Mouse (Mus musculus): ENCODE data around the gene Gck. TPM values are rescaled to one million over a fixed set of nuclear protein-coding genes. Genes with fewer than 3 reads are reported as not detected.

The Gck gene
- polyA plus RNA-seq, 1 experiment from 2014 or later: 1.2 TPM

DNA sequence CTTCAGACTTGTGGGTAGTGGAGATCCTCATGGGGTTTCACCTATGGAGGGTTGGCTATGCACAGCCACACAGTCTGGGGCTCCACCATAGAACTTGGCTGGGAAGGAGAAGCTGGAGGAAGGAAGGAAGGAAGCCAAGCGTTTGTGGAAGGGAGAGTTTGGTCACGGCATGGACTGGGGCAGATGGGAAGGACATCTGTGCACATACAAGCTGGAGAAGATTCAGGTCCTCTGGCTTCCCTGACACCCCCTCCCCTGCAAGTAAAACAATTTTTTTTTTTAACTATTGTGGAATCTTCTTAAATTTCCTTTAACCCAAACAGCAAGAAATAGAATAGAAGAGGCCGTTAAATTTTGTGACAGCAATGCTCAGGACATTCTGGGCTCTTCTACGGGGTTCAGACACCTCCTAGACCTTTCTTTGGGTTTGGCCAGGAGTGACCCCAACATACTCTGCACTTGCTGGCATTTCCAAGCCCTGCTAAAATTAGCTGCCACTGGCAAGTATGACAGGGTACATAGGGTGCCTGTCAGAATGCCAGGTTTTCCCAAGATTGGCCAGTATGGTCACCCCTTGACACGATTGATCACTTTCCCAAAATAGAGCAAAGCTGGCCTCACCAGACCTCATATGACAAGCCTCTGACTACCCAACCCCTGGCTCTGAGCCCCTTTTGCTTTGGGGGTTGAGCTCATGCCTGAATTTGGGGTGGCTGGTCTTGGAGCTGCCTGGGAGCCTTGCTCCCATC is 34.3 kb downstream of the Gck start:
- H3K9ac ChIP-seq (replicated peaks; ENCODE audit: low read depth): no peak overlapping the region
- 58% methylated on average over 5 of the region's 5 CpGs for WGBS
- no peak overlapping the region for H3K4me3 ChIP-seq (ENCODE audit: low read depth, low read length)
- H3K27me3 ChIP-seq (replicated peaks; ENCODE audit: insufficient read depth, low read length): no peaks in the 10 kb centered on the region
- DNase-seq (ENCODE audit: low spot score): no peak
- H3K4me1 ChIP-seq (ENCODE audit: insufficient read depth, low read depth, low read length): no peaks in the 10 kb centered on the region
- TF ChIP-seq CTCF (IDR thresholded peaks at IDR 0.05): no peak
- TF ChIP-seq EP300 (IDR thresholded peaks at IDR 0.05): no peak
- ATAC-seq: no peak; the same call in 1 of the 2 replicates
- no peak overlapping the region for H3K4me2 ChIP-seq (replicated peaks; ENCODE audit: low read depth, low read length)
- no peak overlapping the region for H3K27ac ChIP-seq (ENCODE audit: low read length)
- no peaks in the 10 kb centered on the region for H3K9me3 ChIP-seq (ENCODE audit: low read length)
- H3K36me3 ChIP-seq (ENCODE audit: insufficient read depth, low read length): no peaks in the 10 kb centered on the region

DNA sequence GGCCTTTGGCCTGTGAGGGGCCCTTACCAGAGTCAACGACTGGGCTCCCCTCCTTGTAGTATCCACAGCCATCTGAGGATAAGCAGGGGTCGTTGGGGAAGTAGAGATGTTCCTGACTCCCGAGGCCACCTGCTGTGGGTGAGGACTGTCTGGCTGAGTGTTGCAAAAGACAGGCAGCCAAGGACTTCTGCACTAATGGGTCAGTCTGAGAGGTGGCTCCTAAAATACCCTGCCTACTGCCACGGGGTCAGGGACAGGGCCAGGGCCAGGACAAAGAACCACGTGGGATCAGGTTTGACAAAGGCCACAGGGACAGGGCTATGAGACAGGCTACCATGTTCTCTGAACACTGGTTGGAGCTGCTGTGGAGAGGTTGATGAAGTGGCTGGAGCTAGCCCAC is 34.9 kb downstream of the Gck start:
- Histone ChIP-seq H3K9ac (replicated peaks; ENCODE audit: low read depth) (no peak overlapping the region), H3K4me3 (ENCODE audit: low read depth, low read length) (no peak overlapping the region), H3K27ac (ENCODE audit: low read length) (no peak overlapping the region), H3K4me2 (replicated peaks; ENCODE audit: low read depth, low read length) (no peak overlapping the region), H3K27me3 (replicated peaks; ENCODE audit: insufficient read depth, low read length) (no peaks in the 10 kb centered on the region), H3K36me3 (ENCODE audit: insufficient read depth, low read length) (no peaks in the 10 kb centered on the region), H3K4me1 (ENCODE audit: insufficient read depth, low read depth, low read length) (no peaks in the 10 kb centered on the region), H3K9me3 (ENCODE audit: low read length) (no peaks in the 10 kb centered on the region)
- no peak for TF ChIP-seq CTCF (IDR thresholded peaks at IDR 0.05)
- TF ChIP-seq EP300 (IDR thresholded peaks at IDR 0.05): no peak
- 49% methylated on average over 5 of the region's 5 CpGs for WGBS
- DNase-seq (ENCODE audit: low spot score) (no peak), ATAC-seq (no peak)

DNA sequence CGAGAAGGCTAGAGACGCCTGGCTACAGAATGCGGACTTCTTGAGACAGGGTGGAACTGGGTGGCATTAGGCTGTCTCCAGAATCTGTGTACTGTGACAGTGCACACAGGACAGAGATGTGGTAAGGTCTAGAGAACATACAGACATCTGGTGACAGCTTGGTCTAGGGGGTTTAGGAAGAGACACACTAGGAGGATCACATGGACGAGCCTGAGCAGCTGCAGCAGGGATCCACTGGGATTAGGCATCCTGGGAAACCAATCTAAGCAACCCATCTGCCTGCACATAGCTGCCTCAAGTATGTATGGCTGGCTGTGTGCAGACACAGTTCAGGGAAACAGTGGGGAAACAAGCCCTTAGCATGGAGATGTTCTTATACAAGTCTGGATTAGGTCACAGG is 35.9 kb downstream of the Gck start:
- 84% methylated on average over 4 of the region's 4 CpGs for WGBS
- ATAC-seq: no peak

DNA sequence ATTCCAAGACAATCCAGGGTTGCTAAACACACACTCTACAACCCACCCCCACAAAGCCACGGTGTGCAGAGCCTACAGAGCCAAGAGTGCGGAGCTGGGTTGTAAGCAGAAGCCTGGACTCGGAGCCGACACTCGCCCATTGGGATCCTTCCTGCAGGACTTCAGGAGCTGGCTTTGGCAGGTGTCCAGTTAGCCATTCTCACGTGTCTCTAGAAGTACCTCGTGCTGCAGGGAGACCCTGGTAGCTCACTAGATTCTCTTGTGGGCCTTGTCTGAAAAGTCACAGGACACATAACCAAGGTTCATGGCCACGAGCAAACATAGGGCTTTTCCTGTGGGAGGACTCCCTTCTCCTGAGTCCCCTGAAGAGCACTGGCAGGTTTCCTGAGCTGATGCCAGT is 36.6 kb downstream of the Gck start:
- WGBS: 43% methylated on average over 8 of the region's 8 CpGs
- TF ChIP-seq CTCF (IDR thresholded peaks at IDR 0.05): no peak
- TF ChIP-seq EP300 (IDR thresholded peaks at IDR 0.05): no peak
- no peak for ATAC-seq

More for the DNA sequence above, 35.9 kb downstream of the Gck start:
- H3K27ac ChIP-seq (ENCODE audit: low read length): no peak overlapping the region
- no peaks in the 10 kb centered on the region for H3K4me1 ChIP-seq (ENCODE audit: insufficient read depth, low read depth, low read length)
- H3K9me3 ChIP-seq (ENCODE audit: low read length): no peaks in the 10 kb centered on the region
- no peak overlapping the region for H3K4me2 ChIP-seq (replicated peaks; ENCODE audit: low read depth, low read length)
- no peaks in the 10 kb centered on the region for H3K27me3 ChIP-seq (replicated peaks; ENCODE audit: insufficient read depth, low read length)
- H3K36me3 ChIP-seq (ENCODE audit: insufficient read depth, low read length): no peaks in the 10 kb centered on the region
- no peak for DNase-seq (ENCODE audit: low spot score)
- H3K9ac ChIP-seq (replicated peaks; ENCODE audit: low read depth): no peak overlapping the region
- no peak overlapping the region for H3K4me3 ChIP-seq (ENCODE audit: low read depth, low read length)
- TF ChIP-seq CTCF (IDR thresholded peaks at IDR 0.05) (no peak), EP300 (IDR thresholded peaks at IDR 0.05) (no peak)

DNA sequence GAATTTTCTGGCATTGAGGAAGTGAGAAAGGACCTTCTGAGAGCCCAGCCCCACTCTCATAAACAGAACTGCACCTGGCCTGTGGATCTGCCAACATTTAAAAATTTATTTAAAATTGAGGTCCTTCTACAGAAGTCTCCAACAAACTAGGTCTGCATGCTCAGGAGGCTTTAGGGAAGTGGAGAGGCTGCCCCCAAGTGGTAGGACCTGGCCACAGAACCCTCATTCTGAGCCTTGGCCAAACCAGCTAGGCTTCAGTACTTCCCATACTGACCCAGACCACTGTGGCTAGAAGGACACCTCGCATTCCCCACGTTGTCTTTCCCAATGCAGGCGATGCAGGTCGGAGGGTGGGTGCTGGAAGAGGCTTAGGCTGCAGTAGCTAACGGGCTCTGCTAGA is 37.2 kb downstream of the Gck start:
- no peak overlapping the region for H3K4me2 ChIP-seq (replicated peaks; ENCODE audit: low read depth, low read length)
- DNase-seq (ENCODE audit: low spot score): peak; percentile 72
- TF ChIP-seq EP300 (IDR thresholded peaks at IDR 0.05) (no peak), CTCF (IDR thresholded peaks at IDR 0.05) (peak; percentile 80)
- H3K27me3 ChIP-seq (replicated peaks; ENCODE audit: insufficient read depth, low read length): no peaks in the 10 kb centered on the region
- no peak overlapping the region for H3K4me3 ChIP-seq (ENCODE audit: low read depth, low read length)
- H3K9ac ChIP-seq (replicated peaks; ENCODE audit: low read depth): no peak overlapping the region
- H3K27ac ChIP-seq (ENCODE audit: low read length): no peak overlapping the region
- ATAC-seq: peak; percentile 59; the same call in 1 of the 2 replicates
- no peaks in the 10 kb centered on the region for H3K4me1 ChIP-seq (ENCODE audit: insufficient read depth, low read depth, low read length)
- 16% methylated on average over 5 of the region's 5 CpGs for WGBS
- H3K9me3 ChIP-seq (ENCODE audit: low read length): no peaks in the 10 kb centered on the region
- no peaks in the 10 kb centered on the region for H3K36me3 ChIP-seq (ENCODE audit: insufficient read depth, low read length)

More for the DNA sequence above, 36.6 kb downstream of the Gck start:
- H3K27ac ChIP-seq (ENCODE audit: low read length): no peak overlapping the region
- H3K4me3 ChIP-seq (ENCODE audit: low read depth, low read length): no peak overlapping the region
- H3K9me3 ChIP-seq (ENCODE audit: low read length): no peaks in the 10 kb centered on the region
- no peaks in the 10 kb centered on the region for H3K27me3 ChIP-seq (replicated peaks; ENCODE audit: insufficient read depth, low read length)
- no peak overlapping the region for H3K9ac ChIP-seq (replicated peaks; ENCODE audit: low read depth)
- no peaks in the 10 kb centered on the region for H3K4me1 ChIP-seq (ENCODE audit: insufficient read depth, low read depth, low read length)
- no peaks in the 10 kb centered on the region for H3K36me3 ChIP-seq (ENCODE audit: insufficient read depth, low read length)
- no peak overlapping the region for H3K4me2 ChIP-seq (replicated peaks; ENCODE audit: low read depth, low read length)
- no peak for DNase-seq (ENCODE audit: low spot score)

DNA sequence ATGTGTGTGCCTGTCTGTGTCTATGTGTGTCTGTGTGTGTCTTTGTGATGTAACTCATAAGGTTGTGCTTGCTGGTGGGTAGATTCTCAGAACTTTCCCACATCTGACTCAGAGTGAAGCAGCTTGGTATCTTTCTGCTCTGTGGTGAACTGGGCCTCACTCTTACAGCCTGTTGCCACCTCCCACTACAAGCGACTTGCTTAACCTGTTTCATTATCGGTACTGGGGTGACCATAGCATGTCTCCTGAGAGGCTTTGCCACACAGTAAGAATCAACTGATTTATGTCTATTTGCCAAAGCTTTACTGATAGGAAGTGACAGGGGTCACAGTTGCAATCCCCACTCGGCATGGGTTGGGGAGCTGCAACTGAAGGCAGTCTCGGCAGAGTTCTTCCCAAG is 41.2 kb downstream of the Gck start:
- H3K27ac ChIP-seq (ENCODE audit: low read length): no peak overlapping the region

More for the DNA sequence above, 41.2 kb downstream of the Gck start:
- WGBS: 33% methylated on average over 4 of the region's 4 CpGs
- Histone ChIP-seq H3K9ac (replicated peaks; ENCODE audit: low read depth) (no peak overlapping the region), H3K9me3 (ENCODE audit: low read length) (no peaks in the 10 kb centered on the region), H3K4me1 (ENCODE audit: insufficient read depth, low read depth, low read length) (no peaks in the 10 kb centered on the region), H3K27me3 (replicated peaks; ENCODE audit: insufficient read depth, low read length) (no peaks in the 10 kb centered on the region), H3K4me2 (replicated peaks; ENCODE audit: low read depth, low read length) (no peak overlapping the region), H3K4me3 (ENCODE audit: low read depth, low read length) (no peak overlapping the region), H3K36me3 (ENCODE audit: insufficient read depth, low read length) (no peaks in the 10 kb centered on the region)
- no peak; the same call in 1 of the 2 replicates for ATAC-seq
- TF ChIP-seq EP300 (IDR thresholded peaks at IDR 0.05): no peak
- DNase-seq (ENCODE audit: low spot score): peak; percentile 47
